Mouse (Mus musculus): ENCODE measurements at regions not wholly inside any gene's neighbourhood (a gene's known extent, or its start where the extent isn't known, plus 50 kb on each side); places are given as distances from the start of the nearest gene placed in this dataset.

DNA sequence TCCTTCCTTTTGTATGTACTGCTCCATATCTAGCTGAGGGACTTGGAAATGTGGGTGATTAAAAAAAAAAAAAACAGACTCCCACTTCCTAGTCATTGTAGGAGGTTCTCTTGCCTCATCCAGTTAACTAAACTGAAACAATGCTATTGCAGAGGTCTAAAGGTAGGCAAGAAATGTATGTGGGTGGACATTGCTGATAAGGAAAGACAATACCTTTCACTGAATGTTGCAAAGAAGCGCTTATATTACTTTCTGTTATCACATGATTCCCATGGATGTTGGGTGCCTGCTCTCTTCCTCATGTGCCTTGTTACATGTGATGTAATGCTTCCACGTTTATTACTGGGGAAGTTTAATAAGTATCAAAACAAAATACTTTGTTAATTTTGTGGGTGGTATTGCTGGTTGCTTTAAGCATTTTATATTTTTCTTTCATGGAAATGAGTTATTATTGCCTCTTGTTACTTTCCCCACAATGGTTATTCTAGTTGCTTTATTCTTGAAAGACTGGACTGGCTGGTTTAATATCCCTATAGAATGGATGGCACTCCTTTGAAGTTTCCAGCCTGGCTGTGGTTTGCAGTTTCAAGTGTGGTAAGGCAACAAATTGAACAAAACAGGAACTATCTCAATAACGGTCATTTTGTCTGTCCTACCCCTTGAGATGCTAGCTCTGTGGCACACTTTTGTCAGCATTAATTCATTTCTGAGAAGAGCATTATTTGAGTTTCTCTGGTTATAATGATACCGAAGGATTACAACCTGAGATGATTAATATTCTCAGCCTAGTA, 403.9 kb upstream of the Frg1 start:
- TF ChIP-seq CHD1 (IDR thresholded peaks at IDR 0.05; ENCODE audit: low read depth, low read length), result no peak
- no peak for TF ChIP-seq CTCF (conservative IDR thresholded peaks at IDR 0.05 in 1 of 2, IDR thresholded peaks at IDR 0.05 in 1 of 2; ENCODE audit: low read depth in 2 of 2, low read length in 2 of 2)
- no peak for TF ChIP-seq KAT2A (IDR thresholded peaks at IDR 0.05; ENCODE audit: insufficient replicate concordance, low read length)
- TF ChIP-seq POLR2AphosphoS2 (IDR thresholded peaks at IDR 0.05; ENCODE audit: low read depth, low read length), result no peak
- no peak for TF ChIP-seq CHD2 (IDR thresholded peaks at IDR 0.05; ENCODE audit: low read length)
- TF ChIP-seq ZMIZ1 (IDR thresholded peaks at IDR 0.05; ENCODE audit: low read depth, low read length), result no peak
- no peak for TF ChIP-seq POLR2A (IDR thresholded peaks at IDR 0.05; ENCODE audit: low read depth, low read length)
- no peak for TF ChIP-seq BHLHE40 (IDR thresholded peaks at IDR 0.05; ENCODE audit: low read depth, low read length)
- no peak for TF ChIP-seq ZC3H11A (IDR thresholded peaks at IDR 0.05; ENCODE audit: low read depth, low read length)
- TF ChIP-seq ZNF384 (IDR thresholded peaks at IDR 0.05; ENCODE audit: low read depth, low read length), result no peak
- no peak for TF ChIP-seq NRF1 (IDR thresholded peaks at IDR 0.05; ENCODE audit: low read depth, low read length)
- no peak for TF ChIP-seq UBTF (IDR thresholded peaks at IDR 0.05; ENCODE audit: low read depth, low read length)

Data from CH12.LX (cell line).